Mouse (Mus musculus): ENCODE results near the gene Akap5. TPM values are rescaled to one million over a fixed set of nuclear protein-coding genes. Genes with fewer than 3 reads are reported as not detected.

The Akap5 gene
- polyA plus RNA-seq, 1 experiment from 2014 or later: 2.8 TPM

DNA sequence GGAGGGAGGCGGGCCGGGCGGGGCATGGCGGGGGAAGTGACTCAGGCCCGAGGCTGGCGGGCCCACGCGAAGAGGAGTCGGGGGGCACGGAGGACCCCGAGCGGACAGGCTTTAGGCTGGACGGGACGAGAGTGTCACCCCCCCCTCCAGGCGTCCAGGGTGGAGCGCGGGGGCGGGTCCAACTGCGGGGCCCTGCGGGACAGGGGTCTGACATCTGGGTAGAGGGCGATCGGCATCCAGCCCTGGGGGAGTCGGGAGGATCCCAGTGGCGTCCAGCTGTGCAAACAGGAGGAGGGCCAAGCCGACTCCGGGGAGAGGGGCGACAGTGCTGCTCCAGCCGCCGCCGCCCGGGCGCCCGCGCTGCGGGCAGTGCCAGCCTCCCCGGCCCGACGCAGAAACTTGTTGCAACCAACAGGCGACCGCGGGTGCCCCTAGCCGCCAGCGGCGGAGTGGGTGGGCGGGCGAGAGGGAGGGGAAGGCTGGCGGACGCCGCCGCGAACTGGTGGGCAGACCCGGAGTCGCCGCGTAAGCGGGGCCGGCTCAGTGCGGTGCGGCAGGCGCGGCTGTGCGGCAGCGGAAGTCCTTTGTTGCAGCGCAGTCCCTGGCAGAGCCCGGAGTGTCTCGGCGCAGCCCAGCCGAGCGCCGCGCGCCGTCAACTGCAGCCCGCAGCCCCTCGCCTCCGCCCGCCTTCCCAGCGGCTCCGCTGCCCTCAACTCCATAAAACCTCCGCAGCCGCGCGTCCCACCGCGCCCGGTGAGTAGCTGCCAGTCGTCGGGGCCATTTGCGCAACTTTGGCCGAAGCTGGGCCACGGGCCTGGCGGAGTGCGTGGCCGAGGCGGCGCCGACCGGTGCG lies 45.5 kb downstream of the Akap5 start, which contains the start of gene Zbtb1:
TSS of gene Zbtb1 (plus strand) at position 289 of the 853 bp plus-strand sequence.
- peak; percentile 60 for ATAC-seq
- WGBS: under 1% methylated on average over 96 of the region's 99 CpGs
- peak within 1 kb of the TSS; percentile 81 for H3K4me2 ChIP-seq (ENCODE audit: low read depth, low read length)
- no peaks in the 10 kb centered on the region for H3K9me3 ChIP-seq (ENCODE audit: control insufficient read depth, low read length)
- H3K4me1 ChIP-seq (ENCODE audit: control insufficient read depth, insufficient read depth, low read length): peaks cover 31% of the 10 kb centered on the region
- peak within 1 kb of the TSS; percentile 99 for H3K9ac ChIP-seq (ENCODE audit: low read depth, low read length)
- peak within 1 kb of the TSS; percentile 99 for H3K4me3 ChIP-seq (ENCODE audit: low read length)
- no peaks in the 10 kb centered on the region for H3K36me3 ChIP-seq (ENCODE audit: control insufficient read depth, insufficient read depth, low read length)
- H3K27ac ChIP-seq (ENCODE audit: low read length): peak within 1 kb of the TSS; percentile 100
- H3K27me3 ChIP-seq (replicated peaks; ENCODE audit: control insufficient read depth, insufficient read depth, low read length): no peaks in the 10 kb centered on the region

DNA sequence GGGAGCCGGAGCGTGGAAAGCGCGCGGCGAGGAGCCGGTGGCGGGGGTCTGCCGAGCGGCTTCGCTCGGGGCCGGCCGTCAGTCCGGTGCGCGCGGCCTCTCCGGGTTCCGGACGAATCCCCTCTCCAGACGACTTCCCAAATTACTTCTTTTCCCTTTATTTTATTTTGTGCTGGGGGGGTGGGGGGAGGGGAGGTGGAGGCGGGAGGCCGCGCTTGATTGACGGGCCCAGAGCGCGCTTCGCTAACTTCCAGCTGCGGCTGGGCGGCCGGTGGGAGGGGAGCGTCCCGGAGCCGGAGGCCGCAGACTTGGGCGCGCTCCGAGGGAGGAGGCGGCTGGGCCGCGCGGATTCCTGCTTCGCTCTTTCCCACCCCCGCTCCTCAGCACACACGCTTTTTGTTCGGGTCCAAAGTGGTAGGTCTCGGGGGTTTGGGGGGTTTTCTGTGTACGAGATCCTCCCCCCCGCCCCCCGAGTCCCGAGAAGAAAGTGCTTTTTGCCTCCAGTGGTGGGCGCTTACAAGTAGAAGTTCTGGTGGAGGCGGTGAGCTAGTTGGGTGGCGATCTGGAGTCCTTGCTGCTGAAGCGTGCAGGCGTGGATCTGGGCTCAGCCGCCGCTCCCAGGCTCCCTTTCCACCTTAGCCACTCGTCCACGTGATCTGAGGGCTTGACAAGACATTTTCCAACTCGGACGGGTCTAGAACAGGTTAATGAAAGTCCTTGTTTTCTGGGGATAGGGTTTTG lies 46.3 kb downstream of the Akap5 start:
- H3K4me3 ChIP-seq (ENCODE audit: low read length): peak overlapping the region; percentile 99
- under 1% methylated on average over 63 of the region's 63 CpGs for WGBS
- peak; percentile 68 for ATAC-seq
- H3K9ac ChIP-seq (ENCODE audit: low read depth, low read length): peak overlapping the region; percentile 99
- H3K4me1 ChIP-seq (ENCODE audit: control insufficient read depth, insufficient read depth, low read length): peaks cover 31% of the 10 kb centered on the region
- peak overlapping the region; percentile 100 for H3K27ac ChIP-seq (ENCODE audit: low read length)
- H3K9me3 ChIP-seq (ENCODE audit: control insufficient read depth, low read length): no peaks in the 10 kb centered on the region
- peak overlapping the region; percentile 81 for H3K4me2 ChIP-seq (ENCODE audit: low read depth, low read length)
- H3K36me3 ChIP-seq (ENCODE audit: control insufficient read depth, insufficient read depth, low read length): no peaks in the 10 kb centered on the region
- no peaks in the 10 kb centered on the region for H3K27me3 ChIP-seq (replicated peaks; ENCODE audit: control insufficient read depth, insufficient read depth, low read length)

DNA sequence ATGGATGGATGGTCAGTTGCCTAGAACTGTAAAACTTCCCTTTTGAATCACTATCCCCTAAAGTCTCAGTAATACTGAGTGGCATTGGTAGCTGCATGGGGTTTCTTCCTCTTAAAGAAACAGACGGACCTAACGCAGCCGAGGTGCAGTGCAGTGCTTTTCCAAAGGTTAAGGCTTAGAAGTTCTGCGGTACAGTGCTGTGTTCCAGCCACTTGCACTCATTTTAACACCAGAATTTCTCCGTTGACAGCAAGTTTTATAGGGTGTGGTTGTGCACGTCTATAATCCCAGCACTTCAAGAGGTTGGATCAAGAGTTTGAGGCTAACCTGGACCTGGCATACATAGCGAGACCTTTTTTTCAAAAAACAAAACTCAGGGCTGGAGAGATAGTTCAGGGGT lies 47.4 kb downstream of the Akap5 start:
- peak overlapping the region; percentile 99; the same call in 1 of the 2 replicates for H3K9ac ChIP-seq (ENCODE audit: low read depth, low read length)
- H3K36me3 ChIP-seq (ENCODE audit: control insufficient read depth, insufficient read depth, low read length): no peaks in the 10 kb centered on the region
- H3K4me2 ChIP-seq (ENCODE audit: low read depth, low read length): peak overlapping the region; percentile 81
- no peaks in the 10 kb centered on the region for H3K27me3 ChIP-seq (replicated peaks; ENCODE audit: control insufficient read depth, insufficient read depth, low read length)
- no peaks in the 10 kb centered on the region for H3K9me3 ChIP-seq (ENCODE audit: control insufficient read depth, low read length)
- H3K27ac ChIP-seq (ENCODE audit: low read length): no peak overlapping the region; the same call in 1 of the 2 replicates
- ATAC-seq: no peak
- H3K4me3 ChIP-seq (ENCODE audit: low read length): peak overlapping the region; percentile 99
- WGBS: 43% methylated on average over 7 of the region's 7 CpGs
- peaks cover 28% of the 10 kb centered on the region for H3K4me1 ChIP-seq (ENCODE audit: control insufficient read depth, insufficient read depth, low read length)

DNA sequence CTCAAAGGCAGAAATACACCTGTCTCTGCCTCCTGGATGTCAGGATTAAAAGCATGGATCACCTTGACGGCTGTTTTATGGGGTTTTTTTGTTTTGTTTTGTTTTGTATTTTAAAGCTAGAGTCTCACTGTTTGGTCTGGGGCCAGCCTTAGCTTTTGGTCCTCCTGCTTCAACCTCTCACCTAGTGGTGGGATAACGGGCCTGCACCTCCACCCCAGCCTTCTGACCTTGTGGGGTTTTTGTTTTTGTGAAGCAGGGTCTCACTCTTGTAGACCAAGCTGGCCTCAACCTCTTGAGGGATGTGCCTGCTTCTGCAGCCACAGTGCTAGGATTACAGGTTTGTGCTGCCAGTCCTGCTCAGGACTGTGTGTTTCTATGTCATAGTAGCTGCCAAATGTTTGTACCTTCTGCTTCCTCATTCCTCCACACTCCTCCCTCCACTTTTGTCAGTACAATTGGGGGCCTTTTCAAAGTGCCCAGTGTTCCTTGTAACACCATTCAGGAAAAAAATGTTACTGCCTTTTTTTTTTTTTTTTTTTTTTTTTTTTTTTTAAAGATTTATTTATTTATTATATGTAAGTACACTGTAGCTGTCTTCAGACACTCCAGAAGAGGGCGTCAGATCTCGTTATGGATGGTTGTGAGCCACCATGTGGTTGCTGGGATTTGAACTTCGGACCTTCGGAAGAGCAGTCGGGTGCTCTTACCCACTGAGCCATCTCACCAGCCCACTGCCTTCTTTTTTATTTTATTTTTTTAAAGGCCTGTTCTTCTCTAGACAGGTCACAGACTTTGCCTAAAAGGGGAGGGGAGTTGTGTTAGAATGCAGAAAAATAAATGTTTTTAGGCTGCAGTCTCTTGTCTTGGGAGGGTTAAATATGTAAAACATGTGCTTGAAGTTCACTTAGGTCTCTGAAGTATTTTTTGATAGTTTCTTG lies 48.5 kb downstream of the Akap5 start:
- ATAC-seq: no peak
- H3K9me3 ChIP-seq (ENCODE audit: control insufficient read depth, low read length): no peaks in the 10 kb centered on the region
- no peaks in the 10 kb centered on the region for H3K27me3 ChIP-seq (replicated peaks; ENCODE audit: control insufficient read depth, insufficient read depth, low read length)
- H3K9ac ChIP-seq (ENCODE audit: low read depth, low read length): no peak overlapping the region
- H3K36me3 ChIP-seq (ENCODE audit: control insufficient read depth, insufficient read depth, low read length): no peaks in the 10 kb centered on the region
- 77% methylated on average over 5 of the region's 7 CpGs for WGBS
- H3K27ac ChIP-seq (ENCODE audit: low read length): no peak overlapping the region
- H3K4me3 ChIP-seq (ENCODE audit: low read length): no peak overlapping the region
- H3K4me1 ChIP-seq (ENCODE audit: control insufficient read depth, insufficient read depth, low read length): peaks cover 22% of the 10 kb centered on the region
- H3K4me2 ChIP-seq (ENCODE audit: low read depth, low read length): no peak overlapping the region

DNA sequence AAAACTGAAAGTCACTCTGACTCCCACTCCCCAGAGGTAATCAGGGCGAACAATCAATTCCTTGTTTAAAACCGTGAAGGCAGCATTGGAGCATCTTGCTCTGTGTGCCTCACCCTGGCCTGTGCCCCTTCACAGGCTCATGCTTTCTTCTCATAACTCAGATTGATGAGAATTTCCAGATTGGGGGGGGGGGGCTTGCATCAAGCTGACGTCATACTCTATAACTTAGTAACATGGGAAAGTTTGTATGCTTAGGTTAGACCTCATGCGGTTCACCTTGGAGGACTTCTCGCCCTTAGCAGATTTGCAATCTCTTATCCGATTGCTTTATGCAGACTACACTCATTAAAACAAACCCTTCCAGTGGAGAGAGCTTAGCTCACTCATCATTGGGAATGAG lies 49.3 kb downstream of the Akap5 start:
- no peak overlapping the region for H3K4me2 ChIP-seq (ENCODE audit: low read depth, low read length)
- no peaks in the 10 kb centered on the region for H3K9me3 ChIP-seq (ENCODE audit: control insufficient read depth, low read length)
- no peak overlapping the region for H3K4me3 ChIP-seq (ENCODE audit: low read length)
- ATAC-seq: no peak
- H3K27ac ChIP-seq (ENCODE audit: low read length): no peak overlapping the region
- peaks cover 18% of the 10 kb centered on the region for H3K4me1 ChIP-seq (ENCODE audit: control insufficient read depth, insufficient read depth, low read length)
- no peaks in the 10 kb centered on the region for H3K27me3 ChIP-seq (replicated peaks; ENCODE audit: control insufficient read depth, insufficient read depth, low read length)
- H3K36me3 ChIP-seq (ENCODE audit: control insufficient read depth, insufficient read depth, low read length): no peaks in the 10 kb centered on the region
- 63% methylated on average over 6 of the region's 6 CpGs for WGBS
- H3K9ac ChIP-seq (ENCODE audit: low read depth, low read length): no peak overlapping the region

DNA sequence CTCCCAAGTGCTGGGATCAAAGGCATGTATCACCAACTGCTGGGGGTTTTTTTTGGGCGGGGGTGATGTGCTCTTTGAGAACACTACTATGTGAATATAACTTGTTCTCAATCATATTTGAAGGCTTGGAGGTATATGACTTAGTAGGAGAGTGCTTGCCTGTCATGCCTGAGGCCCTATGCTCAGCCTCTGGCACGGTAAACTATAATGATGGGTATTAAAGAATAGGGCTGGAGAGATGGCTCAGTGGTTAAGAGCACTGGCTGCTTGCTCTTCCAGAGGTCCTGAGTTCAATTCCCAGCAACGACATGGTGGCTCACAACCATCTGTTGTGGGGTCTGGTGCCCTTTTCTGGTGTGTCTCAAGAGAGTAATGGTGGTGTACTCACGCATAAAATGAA lies 50.2 kb downstream of the Akap5 start:
- Histone ChIP-seq H3K9me3 (ENCODE audit: control insufficient read depth, low read length) (no peaks in the 10 kb centered on the region), H3K4me3 (ENCODE audit: low read length) (no peak overlapping the region), H3K36me3 (ENCODE audit: control insufficient read depth, insufficient read depth, low read length) (no peaks in the 10 kb centered on the region), H3K27ac (ENCODE audit: low read length) (no peak overlapping the region), H3K4me2 (ENCODE audit: low read depth, low read length) (no peak overlapping the region), H3K4me1 (ENCODE audit: control insufficient read depth, insufficient read depth, low read length) (peaks cover 18% of the 10 kb centered on the region), H3K27me3 (replicated peaks; ENCODE audit: control insufficient read depth, insufficient read depth, low read length) (no peaks in the 10 kb centered on the region), H3K9ac (ENCODE audit: low read depth, low read length) (no peak overlapping the region)
- WGBS: 86% methylated on average over 4 of the region's 4 CpGs
- ATAC-seq: no peak

DNA sequence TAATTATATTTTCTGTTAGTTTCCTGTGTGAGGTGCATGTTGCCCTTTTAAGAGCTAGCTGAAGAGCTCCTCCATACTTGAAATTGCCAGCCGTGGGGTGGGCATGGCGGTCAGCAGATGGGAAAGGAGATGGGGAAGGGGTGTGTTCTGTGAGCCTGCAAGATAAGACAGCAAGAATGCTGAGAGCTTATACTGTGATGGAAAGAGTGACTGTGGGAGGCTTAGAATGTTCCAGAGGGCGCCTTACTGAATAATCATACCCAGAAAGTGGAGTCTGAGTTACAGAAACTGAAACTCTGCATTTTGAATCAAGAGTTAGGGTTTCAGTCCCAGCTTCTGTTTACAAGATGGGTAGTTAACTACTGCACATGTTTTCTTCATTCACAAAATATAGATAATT lies 50.8 kb downstream of the Akap5 start:
- no peak for ATAC-seq
- H3K9ac ChIP-seq (ENCODE audit: low read depth, low read length): no peak overlapping the region
- H3K36me3 ChIP-seq (ENCODE audit: control insufficient read depth, insufficient read depth, low read length): no peaks in the 10 kb centered on the region
- no peak overlapping the region for H3K4me2 ChIP-seq (ENCODE audit: low read depth, low read length)
- no peak overlapping the region for H3K27ac ChIP-seq (ENCODE audit: low read length)
- H3K9me3 ChIP-seq (ENCODE audit: control insufficient read depth, low read length): no peaks in the 10 kb centered on the region
- H3K4me1 ChIP-seq (ENCODE audit: control insufficient read depth, insufficient read depth, low read length): peaks cover 21% of the 10 kb centered on the region
- H3K4me3 ChIP-seq (ENCODE audit: low read length): no peak overlapping the region
- H3K27me3 ChIP-seq (replicated peaks; ENCODE audit: control insufficient read depth, insufficient read depth, low read length): no peaks in the 10 kb centered on the region
- 79% methylated on average over 3 of the region's 3 CpGs for WGBS

DNA sequence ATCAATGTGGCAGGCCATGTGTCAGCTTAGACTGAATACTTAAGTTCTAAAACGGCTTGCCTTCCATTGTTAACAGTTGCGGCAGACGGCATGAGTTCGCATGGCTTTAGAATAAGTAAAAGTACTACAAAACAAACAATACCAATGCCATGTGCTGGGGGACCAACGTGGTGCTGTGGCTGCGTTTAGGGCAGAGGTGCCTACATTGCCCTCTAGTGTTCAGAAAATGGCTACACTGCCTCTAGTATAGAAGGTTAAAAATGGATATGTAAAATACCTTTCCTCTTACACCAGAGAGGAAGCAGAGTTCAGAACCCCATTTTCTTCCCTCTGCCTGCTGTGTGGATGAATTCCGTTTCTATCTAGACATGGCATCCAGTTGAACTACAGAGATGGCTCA lies 52.0 kb downstream of the Akap5 start:
- no peak overlapping the region for H3K9ac ChIP-seq (ENCODE audit: low read depth, low read length)
- H3K27me3 ChIP-seq (replicated peaks; ENCODE audit: control insufficient read depth, insufficient read depth, low read length): no peaks in the 10 kb centered on the region
- no peak overlapping the region for H3K27ac ChIP-seq (ENCODE audit: low read length)
- ATAC-seq: no peak
- H3K9me3 ChIP-seq (ENCODE audit: control insufficient read depth, low read length): no peaks in the 10 kb centered on the region
- no peaks in the 10 kb centered on the region for H3K36me3 ChIP-seq (ENCODE audit: control insufficient read depth, insufficient read depth, low read length)
- H3K4me3 ChIP-seq (ENCODE audit: low read length): no peak overlapping the region
- peaks cover 21% of the 10 kb centered on the region for H3K4me1 ChIP-seq (ENCODE audit: control insufficient read depth, insufficient read depth, low read length)
- WGBS: 52% methylated on average over 7 of the region's 7 CpGs
- H3K4me2 ChIP-seq (ENCODE audit: low read depth, low read length): no peak overlapping the region

DNA sequence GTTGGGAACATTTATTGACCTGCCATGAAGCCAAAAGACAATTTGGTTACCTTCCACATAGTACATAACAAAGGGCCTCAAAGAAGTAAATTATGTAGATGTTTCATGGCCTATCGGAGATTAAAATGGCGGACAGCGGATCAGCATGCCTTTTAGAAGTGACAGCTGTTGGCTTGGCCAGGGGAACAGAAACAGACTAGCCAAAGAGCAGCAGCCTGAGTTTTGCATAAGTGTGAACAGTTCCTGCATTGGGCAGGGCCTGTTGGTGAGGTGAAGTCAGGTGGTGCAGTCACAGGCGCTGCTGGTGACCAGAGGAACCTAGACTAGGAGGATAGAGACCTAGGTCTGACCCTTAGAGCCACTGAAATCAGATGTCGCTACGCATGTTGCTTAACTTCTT lies 52.4 kb downstream of the Akap5 start:
- no peak for ATAC-seq
- Histone ChIP-seq H3K27me3 (replicated peaks; ENCODE audit: control insufficient read depth, insufficient read depth, low read length) (no peaks in the 10 kb centered on the region), H3K36me3 (ENCODE audit: control insufficient read depth, insufficient read depth, low read length) (no peaks in the 10 kb centered on the region), H3K9ac (ENCODE audit: low read depth, low read length) (no peak overlapping the region), H3K4me3 (ENCODE audit: low read length) (no peak overlapping the region), H3K27ac (ENCODE audit: low read length) (no peak overlapping the region), H3K9me3 (ENCODE audit: control insufficient read depth, low read length) (no peaks in the 10 kb centered on the region), H3K4me2 (ENCODE audit: low read depth, low read length) (no peak overlapping the region), H3K4me1 (ENCODE audit: control insufficient read depth, insufficient read depth, low read length) (peaks cover 19% of the 10 kb centered on the region)
- WGBS: 95% methylated on average over 6 of the region's 6 CpGs
